Mouse (Mus musculus) heart, adult 2 months (tissue): ENCODE results near the gene Rgl3. TPM values are rescaled to one million over a fixed set of nuclear protein-coding genes. Genes with fewer than 3 reads are reported as not detected.

Experiments
- DNase-seq, 2 experiments: peaks; one replicate each; pipeline ENCODE4 v3.0.0; 2021
- H3K27ac ChIP-seq: fragments of 200-600 bp; 2 replicates; pipeline ENCODE4 v1.8.1; 2022
- H3K27me3 ChIP-seq: fragments of 200-500 bp; 2 replicates; pipeline ENCODE4 v1.6.1; 2012; ENCODE audit warnings: mild to moderate bottlenecking, low read length, inconsistent platforms, mixed read lengths; ENCODE audit not compliant: control insufficient read depth, insufficient read depth
- H3K36me3 ChIP-seq: fragments of 200-500 bp; 2 replicates; pipeline ENCODE4 v1.6.1; 2012; ENCODE audit warnings: low read length, inconsistent platforms; ENCODE audit not compliant: control insufficient read depth, insufficient read depth
- H3K4me1 ChIP-seq: fragments of 200-500 bp; 2 replicates; pipeline ENCODE4 v1.6.1; 2011; ENCODE audit warnings: low read length; ENCODE audit not compliant: control insufficient read depth, insufficient read depth
- H3K4me3 ChIP-seq: fragments of 200-600 bp; 2 replicates; pipeline ENCODE4 v1.8.1; 2022
- H3K79me2 ChIP-seq: fragments of 200-500 bp; replicated peaks from 2 replicates; pipeline ENCODE4 v1.6.1; 2012; ENCODE audit warnings: mild to moderate bottlenecking, inconsistent platforms, low read length, moderate library complexity, mixed read lengths; ENCODE audit not compliant: control insufficient read depth, insufficient read depth
- H3K9ac ChIP-seq: fragments of 200-500 bp; 2 replicates; pipeline ENCODE4 v1.6.1; 2012; ENCODE audit warnings: low read depth, mild to moderate bottlenecking, control low read depth, inconsistent platforms, low read length, mixed read lengths
- CTCF ChIP-seq: fragments of 200-600 bp; IDR thresholded peaks from 2 replicates; pipeline ENCODE4 v1.8.1; 2022; ENCODE audit warnings: antibody characterized with exemption, mild to moderate bottlenecking, moderate library complexity
- EP300 ChIP-seq: fragments of 200-500 bp; IDR thresholded peaks from 2 replicates; pipeline ENCODE4 v1.6.1; 2011; ENCODE audit warnings: low read depth, low read length, control low read depth; ENCODE audit not compliant: insufficient read depth
- POLR2A ChIP-seq: fragments of 200-500 bp; IDR thresholded peaks from 2 replicates; pipeline ENCODE4 v1.6.1; 2011; ENCODE audit warnings: mild to moderate bottlenecking, low read depth, low read length, control low read depth; ENCODE audit not compliant: insufficient read depth
- WGBS: fragments of 180-500 bp; shearing (Covaris S2); methylation state at CpG from one replicate; pipeline ENCODE4 v1.1.7; 2018; 5-methylcytosine and 5-hydroxymethylcytosine counted together
- intact Hi-C: fragments of 180-260 bp; cut with DNase I; formaldehyde crosslinking; loops from one replicate; pipeline ENCODE4 v1.15.1; 2025
- polyA plus RNA-seq: library from polyadenylated mRNA; depleted of rRNA; stranded (reverse); fragments of >200 nt; gene quantifications from 2 replicates; pipeline ENCODE4 v1.2.3, GENCODE M21; 2012
- total RNA-seq, 2 experiments: library from RNA; stranded (reverse); gene quantifications; 2 replicates each; pipeline ENCODE4 v1.2.3; 2021

Gene Rgl3
- total and polyA plus RNA-seq, 3 experiments = 4.2 to 13.9 (median 4.8) TPM

DNA sequence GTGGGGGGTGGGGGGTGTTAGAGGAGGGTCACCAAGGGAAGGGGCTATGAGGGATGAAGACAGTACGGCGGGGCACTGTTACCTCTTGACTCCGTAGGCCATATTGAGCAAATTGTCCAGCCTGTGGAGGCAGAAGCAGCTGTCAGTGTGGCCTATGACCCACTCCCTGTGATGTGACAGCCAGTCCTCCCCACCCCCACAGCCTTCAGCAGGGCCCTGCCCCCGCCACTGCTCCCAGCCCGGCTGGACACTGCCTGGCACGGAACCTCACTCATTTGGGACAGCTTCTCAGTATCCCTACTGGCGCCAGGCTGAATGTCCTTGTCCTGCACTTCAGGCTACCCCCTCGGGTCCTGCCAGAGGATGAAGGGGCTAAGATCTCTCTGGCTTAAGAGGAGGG is 35.3 kb upstream of the Rgl3 start:
- DNase-seq = no peak
- Histone ChIP-seq H3K4me3 (no peak overlapping the region), H3K27me3 (no peaks in the 10 kb centered on the region), H3K79me2 (no peaks in the 10 kb centered on the region), H3K4me1 (no peaks in the 10 kb centered on the region), H3K36me3 (no peaks in the 10 kb centered on the region), H3K9ac (no peak overlapping the region), H3K27ac (no peak overlapping the region)
- no peak for TF ChIP-seq POLR2A
- no peak for TF ChIP-seq CTCF
- TF ChIP-seq EP300 = no peak
- WGBS = 60% methylated on average over 8 of the region's 8 CpGs
- intact Hi-C loops = no loop called here

GRCm38 (mm10) chr9:22017208-22017825 is 28.1 kb upstream of the Rgl3 start:
- DNase-seq = no peak
- intact Hi-C loops = no loop called here
- Histone ChIP-seq H3K9ac (no peak overlapping the region), H3K27me3 (no peaks in the 10 kb centered on the region), H3K36me3 (no peaks in the 10 kb centered on the region), H3K27ac (no peak overlapping the region), H3K4me3 (no peak overlapping the region), H3K79me2 (no peaks in the 10 kb centered on the region), H3K4me1 (no peaks in the 10 kb centered on the region)
- TF ChIP-seq CTCF (no peak), POLR2A (no peak), EP300 (no peak)
- 48% methylated on average over 7 of the region's 7 CpGs for WGBS

DNA sequence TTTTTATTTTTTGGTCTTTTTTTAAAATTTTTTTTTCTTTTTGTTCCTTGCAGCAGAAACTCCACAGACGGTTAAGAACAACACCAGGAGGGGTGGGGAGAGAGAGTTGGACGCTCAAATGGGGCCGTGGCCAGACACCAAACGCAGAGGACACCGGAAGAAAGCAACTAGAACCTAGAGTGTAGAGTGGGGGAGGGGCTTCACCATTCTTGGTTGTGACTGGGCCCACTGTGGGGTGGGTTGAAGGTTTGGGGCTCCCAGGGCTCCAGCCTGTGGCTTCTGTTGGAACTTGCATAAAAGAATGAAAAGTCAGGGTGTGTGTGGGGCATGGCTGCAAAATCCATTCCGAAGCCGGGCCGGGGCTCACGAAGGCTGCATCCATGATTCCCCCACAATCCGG is 27.0 kb upstream of the Rgl3 start:
- intact Hi-C loops = no loop called here
- Histone ChIP-seq H3K4me1 (no peaks in the 10 kb centered on the region), H3K79me2 (no peaks in the 10 kb centered on the region), H3K36me3 (no peaks in the 10 kb centered on the region), H3K4me3 (no peak overlapping the region), H3K9ac (no peak overlapping the region), H3K27me3 (no peaks in the 10 kb centered on the region), H3K27ac (no peak overlapping the region)
- no peak for TF ChIP-seq CTCF
- TF ChIP-seq EP300 = no peak
- TF ChIP-seq POLR2A = no peak
- no peak for DNase-seq
- 72% methylated on average over 10 of the region's 10 CpGs for WGBS

DNA sequence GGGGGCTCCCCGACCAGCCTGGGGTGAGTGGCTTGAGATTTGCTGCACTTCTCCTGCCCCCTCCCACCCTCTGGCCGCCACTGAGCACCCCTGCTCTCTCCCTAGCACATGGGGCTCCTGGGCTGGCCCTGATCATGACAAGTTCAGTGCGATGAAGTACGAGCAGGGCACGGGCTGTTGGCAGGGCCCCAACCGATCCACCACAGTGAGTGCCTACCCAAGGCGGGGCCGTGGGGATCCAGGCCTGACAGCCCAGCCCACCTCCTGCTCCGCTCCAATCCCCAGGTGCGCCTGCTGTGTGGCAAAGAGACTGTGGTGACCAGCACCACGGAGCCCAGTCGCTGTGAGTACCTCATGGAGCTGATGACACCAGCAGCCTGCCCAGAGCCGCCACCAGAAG is 23.5 kb upstream of the Rgl3 start:
- Histone ChIP-seq H3K4me3 (no peak overlapping the region), H3K36me3 (no peaks in the 10 kb centered on the region), H3K27me3 (no peaks in the 10 kb centered on the region), H3K9ac (no peak overlapping the region), H3K4me1 (no peaks in the 10 kb centered on the region), H3K27ac (no peak overlapping the region), H3K79me2 (no peaks in the 10 kb centered on the region)
- no peak for DNase-seq
- WGBS = 92% methylated on average over 13 of the region's 13 CpGs
- no peak for TF ChIP-seq CTCF
- TF ChIP-seq EP300 = no peak
- no peak for TF ChIP-seq POLR2A
- intact Hi-C loops = no loop called here

DNA sequence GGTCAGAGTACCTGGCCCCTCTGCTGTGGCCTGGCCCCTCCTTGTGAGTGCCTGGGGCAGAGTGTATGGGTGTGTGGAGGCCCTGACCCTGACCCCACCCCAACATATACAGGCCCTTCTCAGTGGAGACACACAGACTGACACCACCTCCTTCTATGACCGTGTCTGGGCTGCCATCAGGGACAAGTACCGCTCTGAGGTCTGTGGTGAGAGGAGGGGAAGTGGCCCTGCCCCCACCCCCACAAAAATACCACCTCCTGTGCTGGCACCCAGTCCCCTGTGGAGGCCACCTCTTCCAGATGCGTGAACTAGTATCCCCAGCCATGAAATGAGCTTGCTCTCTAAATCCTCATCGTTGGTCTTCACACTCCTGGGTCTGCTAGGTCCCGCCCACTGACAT is 21.8 kb upstream of the Rgl3 start:
- no peaks in the 10 kb centered on the region for H3K36me3 ChIP-seq
- DNase-seq = no peak
- H3K27ac ChIP-seq = no peak overlapping the region
- intact Hi-C loops = no loop called here
- no peak overlapping the region for H3K9ac ChIP-seq
- no peak overlapping the region for H3K4me3 ChIP-seq
- no peaks in the 10 kb centered on the region for H3K27me3 ChIP-seq
- no peaks in the 10 kb centered on the region for H3K4me1 ChIP-seq
- 84% methylated on average over 5 of the region's 5 CpGs for WGBS
- no peak for TF ChIP-seq CTCF
- TF ChIP-seq EP300 = no peak
- no peak for TF ChIP-seq POLR2A
- no peaks in the 10 kb centered on the region for H3K79me2 ChIP-seq

DNA sequence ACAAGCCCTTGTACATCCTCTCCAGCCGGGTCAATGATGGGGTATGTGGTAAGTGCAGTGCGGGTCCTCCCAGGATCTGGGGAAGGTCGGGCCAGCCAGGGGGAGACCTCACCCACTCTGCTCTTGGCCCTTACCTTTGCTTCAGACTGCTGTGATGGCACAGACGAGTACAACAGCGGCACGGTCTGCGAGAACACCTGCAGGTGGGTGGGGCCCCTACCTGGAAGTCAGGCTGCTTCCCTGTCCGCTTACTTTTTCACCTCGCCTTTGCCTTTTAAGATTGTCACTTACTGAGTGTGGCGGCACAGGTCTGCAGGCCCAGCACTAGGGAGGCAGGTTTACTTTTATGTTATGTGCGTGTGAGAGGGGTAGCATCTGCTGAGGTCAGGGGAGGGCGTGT is 15.3 kb upstream of the Rgl3 start:
- no peaks in the 10 kb centered on the region for H3K36me3 ChIP-seq
- no peak for TF ChIP-seq EP300
- TF ChIP-seq POLR2A = no peak
- no peak for TF ChIP-seq CTCF
- 92% methylated on average over 12 of the region's 12 CpGs for WGBS
- no peak overlapping the region for H3K4me3 ChIP-seq
- H3K9ac ChIP-seq = no peak overlapping the region
- H3K27ac ChIP-seq = no peak overlapping the region
- intact Hi-C loops = loop anchor here (5.0 to 10.0 kb wide), 3 partner anchors 68 to 153 kb away; partner anchors contain the start of genes Elof1, Gm49318, Pigyl and Zfp653
- no peaks in the 10 kb centered on the region for H3K27me3 ChIP-seq
- no peak for DNase-seq
- peaks cover 4% of the 10 kb centered on the region for H3K4me1 ChIP-seq
- H3K79me2 ChIP-seq = no peaks in the 10 kb centered on the region
